Mouse (Mus musculus): ENCODE data around the gene Cnih4.

- no peak for TF ChIP-seq CTCF (IDR thresholded peaks at IDR 0.05; ENCODE audit: control insufficient read depth, insufficient read depth, low read length)
- no peak for TF ChIP-seq POLR2A (IDR thresholded peaks at IDR 0.05; ENCODE audit: borderline replicate concordance, control insufficient read depth, low read depth, low read length)
Measured at GRCm38 (mm10) chr1:181124145-181124544, 20.3 kb upstream of the Cnih4 start.

Measured in bone marrow, adult 2 months (tissue).